Mouse (Mus musculus) kidney, postnatal 0 days (tissue): Measurements from ENCODE around the gene Kremen2. TPM values are rescaled to one million over a fixed set of nuclear protein-coding genes. Genes with fewer than 3 reads are reported as not detected.

ENCODE experiments used
- ATAC-seq: fragments of 200-750 bp; cut with Nextera tagmentation; replicated peaks from 2 replicates; pipeline ENCODE4 v1.8.0; 2017; ENCODE audit warnings: low read depth, moderate number of reproducible peaks, moderate TSS enrichment, moderate library complexity; ENCODE audit not compliant: low FRiP score
- DNase-seq: peaks from one replicate; pipeline ENCODE4 v3.0.0-alpha.2; 2016; ENCODE audit warnings: low spot score
- H3K27ac ChIP-seq: fragments of 300-500 bp; sonication (generic); 2 replicates; pipeline ENCODE4 v1.5.1; 2014; ENCODE audit warnings: mild to moderate bottlenecking
- H3K27me3 ChIP-seq: fragments of 300-500 bp; sonication (generic); 2 replicates; pipeline ENCODE4 v1.6.1; 2014; ENCODE audit warnings: low read length, mixed read lengths; ENCODE audit not compliant: insufficient read depth
- H3K36me3 ChIP-seq: fragments of 300-500 bp; sonication (generic); 2 replicates; pipeline ENCODE4 v1.6.1; 2014; ENCODE audit warnings: low read length, mixed read lengths; ENCODE audit not compliant: insufficient read depth
- H3K4me1 ChIP-seq: fragments of 300-500 bp; sonication (generic); replicated peaks from 2 replicates; pipeline ENCODE4 v1.6.1; 2014; ENCODE audit warnings: antibody characterized with exemption, low read length, mixed read lengths; ENCODE audit not compliant: insufficient read depth
- H3K4me2 ChIP-seq: fragments of 300-500 bp; sonication (generic); 2 replicates; pipeline ENCODE4 v1.6.1; 2014; ENCODE audit warnings: mild to moderate bottlenecking, low read length, moderate library complexity, mixed read lengths
- H3K4me3 ChIP-seq: fragments of 300-500 bp; sonication (generic); replicated peaks from 2 replicates; pipeline ENCODE4 v1.5.1; 2014; ENCODE audit warnings: low read depth, low read length
- H3K9ac ChIP-seq: fragments of 300-500 bp; sonication (generic); 2 replicates; pipeline ENCODE4 v1.6.1; 2014; ENCODE audit warnings: low read depth, low read length
- H3K9me3 ChIP-seq: fragments of 300-500 bp; sonication (generic); replicated peaks from 2 replicates; pipeline ENCODE4 v1.6.1; 2016; ENCODE audit warnings: low read length, inconsistent platforms, mixed read lengths
- CTCF ChIP-seq: IDR thresholded peaks from 2 replicates; pipeline ENCODE4 v1.5.1; 2016; ENCODE audit warnings: antibody characterized with exemption, low read depth, mild to moderate bottlenecking, moderate library complexity
- WGBS: fragments of 180-500 bp; shearing (Covaris S2); extraction: QIAGEN DNeasy Blood & Tissue Kit; methylation state at CpG from one replicate; pipeline ENCODE4 v1.1.7; 2014; 5-methylcytosine and 5-hydroxymethylcytosine counted together
- polyA plus RNA-seq: library from polyadenylated mRNA; unstranded; fragments of >200 nt; fragmentation: Nextera tagmentation; extraction: Ambion mirVana; gene quantifications from 2 replicates; pipeline ENCODE4 v1.2.1, GENCODE M21; 2015

Gene Kremen2
- 0.29 and 0.52 TPM in 2 replicates for polyA plus RNA-seq

DNA sequence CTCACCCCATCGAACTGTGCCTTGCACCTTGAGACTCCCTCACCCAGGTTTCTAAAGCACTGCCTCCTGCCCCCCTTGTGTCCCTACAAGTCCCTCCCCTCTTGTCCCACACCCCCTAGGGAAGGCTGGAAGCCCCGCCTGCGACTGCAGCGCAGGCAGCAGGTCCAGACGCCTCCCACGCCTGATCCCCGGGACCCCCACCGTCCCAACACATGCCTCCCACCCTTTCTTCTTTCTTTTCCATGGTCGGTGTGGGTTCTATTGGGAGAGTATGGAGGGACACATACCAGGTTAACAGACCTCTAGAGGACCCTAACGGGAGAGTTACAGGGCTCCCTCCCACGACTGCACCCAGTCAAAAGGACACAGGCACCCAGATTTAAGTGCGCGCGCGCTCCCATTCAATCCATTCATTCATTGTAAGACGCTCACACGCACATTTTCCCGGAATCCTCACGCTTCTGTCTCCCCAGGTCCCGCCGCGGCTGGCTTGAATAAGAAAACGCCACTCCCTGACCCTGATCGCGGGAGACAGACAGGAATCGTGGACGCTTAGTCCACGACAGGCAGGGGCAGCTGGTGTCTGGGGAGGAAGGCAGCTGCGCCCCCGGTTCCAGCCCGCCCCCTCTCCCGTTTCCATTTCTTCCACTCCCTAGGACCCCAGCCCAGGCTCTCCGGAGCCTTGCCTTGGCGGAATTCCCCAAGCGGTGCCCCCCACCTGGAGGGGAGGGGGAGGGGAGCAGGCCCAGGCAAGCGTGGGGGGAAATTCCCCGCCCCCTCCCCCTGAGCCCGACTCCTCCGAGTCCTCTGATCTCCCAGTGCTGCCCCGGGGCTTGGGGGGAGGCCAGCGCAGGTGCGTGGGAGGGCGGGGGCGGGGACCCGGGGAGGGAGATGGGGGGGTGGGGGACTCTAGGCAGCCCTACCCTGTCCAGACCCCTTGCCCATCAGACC lies at the start of gene Kremen2:
TSS of gene Kremen2 (minus strand) at position 533 of the 951 bp plus-strand sequence.
- Histone ChIP-seq H3K36me3 (no peaks in the 10 kb centered on the region), H3K4me3 (peak within 1 kb of the TSS; percentile 26), H3K27me3 (peaks cover 36% of the 10 kb centered on the region), H3K4me2 (peak within 1 kb of the TSS; percentile 68), H3K9me3 (no peaks in the 10 kb centered on the region), H3K9ac (0 out of 2 replicates have a peak within 1 kb of the TSS, but pooled peaks have one; percentile 15), H3K4me1 (peaks cover 28% of the 10 kb centered on the region), H3K27ac (no peak within 1 kb of the TSS)
- DNase-seq: no peak
- TF ChIP-seq CTCF: no peak
- ATAC-seq: no peak
- WGBS: under 1% methylated on average over 40 of the region's 45 CpGs

DNA sequence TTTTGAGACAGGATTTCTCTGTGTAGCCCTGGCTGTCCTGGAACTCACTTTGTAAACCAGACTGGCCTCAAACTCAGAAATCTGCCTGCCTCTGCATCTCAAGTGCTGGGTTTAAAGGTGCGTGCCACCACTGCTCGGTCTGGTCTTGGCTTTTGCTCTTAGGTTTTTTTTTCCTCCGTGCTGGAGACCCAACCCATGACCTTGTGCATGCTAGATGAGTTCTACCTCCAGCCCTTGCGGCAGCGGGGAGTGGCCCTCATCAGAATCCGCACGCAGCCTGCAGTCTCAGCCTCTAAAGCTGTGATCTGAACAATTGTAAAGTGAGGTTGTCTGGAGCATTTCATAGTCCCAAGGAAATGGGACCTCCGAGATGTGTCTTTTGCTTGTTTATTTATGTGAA lies 49.7 kb upstream of the Kremen2 start:
- WGBS: 93% methylated on average over 8 of the region's 8 CpGs

DNA sequence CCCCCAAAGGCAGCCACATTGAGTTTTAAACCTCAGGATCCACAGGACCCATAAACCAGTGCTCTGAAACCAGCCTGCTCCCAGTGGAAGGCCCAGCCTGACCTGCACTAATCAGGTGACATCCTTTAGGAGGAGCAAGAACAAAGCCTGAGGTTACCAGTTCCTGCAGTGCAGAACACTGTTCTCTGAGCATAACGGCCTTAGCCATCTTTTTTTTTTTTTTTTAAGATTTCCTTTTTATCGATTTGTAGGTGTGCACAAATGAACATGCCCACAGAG lies 45.4 kb upstream of the Kremen2 start:
- no peaks in the 10 kb centered on the region for H3K27me3 ChIP-seq
- H3K4me2 ChIP-seq: peak overlapping the region; percentile 74
- no peak for TF ChIP-seq CTCF
- H3K27ac ChIP-seq: peak overlapping the region; percentile 88
- peaks cover 2% of the 10 kb centered on the region; the same call in 1 of the 2 replicates for H3K4me1 ChIP-seq
- no peak for ATAC-seq
- H3K9me3 ChIP-seq: no peaks in the 10 kb centered on the region
- H3K9ac ChIP-seq: no peak overlapping the region; the same call in 1 of the 2 replicates
- no peak for DNase-seq
- H3K4me3 ChIP-seq: peak overlapping the region; percentile 43; the same call in 1 of the 2 replicates
- WGBS: 47% methylated on average over 2 of the region's 2 CpGs
- H3K36me3 ChIP-seq: no peaks in the 10 kb centered on the region

More for the DNA sequence above, 49.7 kb upstream of the Kremen2 start:
- no peaks in the 10 kb centered on the region; the same call in 1 of the 2 replicates for H3K4me1 ChIP-seq
- no peak for TF ChIP-seq CTCF
- ATAC-seq (no peak), DNase-seq (no peak)
- no peaks in the 10 kb centered on the region for H3K9me3 ChIP-seq
- no peak overlapping the region for H3K4me3 ChIP-seq
- H3K9ac ChIP-seq: no peak overlapping the region
- no peaks in the 10 kb centered on the region for H3K27me3 ChIP-seq
- H3K4me2 ChIP-seq: no peak overlapping the region
- no peak overlapping the region for H3K27ac ChIP-seq
- no peaks in the 10 kb centered on the region for H3K36me3 ChIP-seq

DNA sequence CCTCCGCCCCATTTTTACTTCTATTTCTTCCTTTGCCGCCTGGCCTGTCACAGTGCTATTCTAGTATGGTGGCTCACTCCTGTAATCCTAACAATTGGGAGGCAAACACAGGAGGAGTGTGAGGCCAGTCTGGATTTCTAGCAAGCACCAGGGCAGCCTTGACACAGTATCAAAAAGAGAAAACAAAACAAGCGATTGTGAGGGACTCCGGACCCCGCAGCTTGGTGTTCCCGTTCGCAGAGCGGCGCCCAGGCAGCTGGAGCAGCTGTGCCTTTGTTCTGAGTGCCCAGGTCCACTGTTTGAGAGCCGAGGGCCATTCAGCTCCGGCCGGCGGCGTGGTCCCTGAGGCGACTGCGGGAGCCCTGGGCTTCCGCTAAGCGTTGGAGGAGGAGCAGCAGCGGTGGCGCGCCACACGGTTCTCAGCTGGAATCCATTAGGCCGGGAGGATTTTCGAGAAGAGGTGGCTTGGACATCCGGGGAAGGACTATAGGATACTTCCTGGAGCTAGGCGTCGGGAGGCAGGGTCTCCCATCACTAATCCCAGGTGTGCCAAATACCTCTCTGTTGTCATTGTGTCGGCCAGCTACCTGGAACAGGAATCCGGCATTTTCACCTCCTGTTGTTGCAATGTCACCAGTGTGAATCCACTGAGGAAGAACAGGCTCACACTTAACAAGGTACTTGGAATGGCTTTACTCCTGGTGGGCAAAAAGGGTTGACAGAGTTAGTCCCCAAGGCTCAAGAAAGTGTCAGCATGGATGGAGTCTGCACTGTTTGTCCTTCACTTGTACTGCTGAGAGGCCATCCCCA lies 44.8 kb upstream of the Kremen2 start, which contains the start of gene Srrm2:
TSS of gene Srrm2 (plus strand) at position 264 of the 810 bp plus-strand sequence.
- peak; percentile 79 for DNase-seq

DNA sequence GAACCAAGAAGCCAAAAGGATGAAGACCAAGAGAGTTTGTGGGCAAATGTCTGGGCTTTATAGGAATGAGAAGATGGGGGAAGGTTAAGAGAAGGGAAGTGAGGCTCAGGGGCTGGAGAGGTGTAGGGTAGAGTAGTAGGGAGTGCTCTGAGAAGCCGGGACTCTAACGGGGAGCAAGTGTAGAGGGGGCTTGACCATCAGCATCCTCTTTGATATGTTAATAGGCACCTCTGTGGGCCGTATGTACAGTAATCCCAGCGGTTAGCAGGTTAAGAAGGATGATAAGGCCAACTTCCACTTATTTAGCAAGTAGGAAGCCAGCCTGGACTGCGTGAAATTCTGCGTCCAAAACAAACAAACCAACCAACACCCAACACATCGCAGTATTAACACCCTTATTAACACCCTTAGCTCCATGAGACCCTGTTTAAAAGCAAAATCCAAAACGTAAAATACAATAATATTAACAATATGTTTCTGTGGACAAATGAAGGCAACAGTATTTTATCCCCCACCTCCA lies 44.2 kb upstream of the Kremen2 start:
- 13% methylated on average over 8 of the region's 8 CpGs for WGBS
- peak overlapping the region; percentile 76; the same call in 1 of the 2 replicates for H3K9ac ChIP-seq

More for the DNA sequence above, 44.8 kb upstream of the Kremen2 start, which contains the start of gene Srrm2:
- Histone ChIP-seq H3K4me1 (peaks cover 2% of the 10 kb centered on the region; the same call in 1 of the 2 replicates), H3K4me3 (peak within 1 kb of the TSS; percentile 43), H3K36me3 (no peaks in the 10 kb centered on the region), H3K9ac (peak within 1 kb of the TSS; percentile 76), H3K9me3 (no peaks in the 10 kb centered on the region), H3K27ac (peak within 1 kb of the TSS; percentile 88), H3K4me2 (peak within 1 kb of the TSS; percentile 74), H3K27me3 (no peaks in the 10 kb centered on the region)
- no peak for TF ChIP-seq CTCF
- WGBS: 2% methylated on average over 29 of the region's 29 CpGs
- peak; percentile 53; the same call in 1 of the 2 replicates for ATAC-seq

More for the DNA sequence above, 44.2 kb upstream of the Kremen2 start:
- H3K9me3 ChIP-seq: no peaks in the 10 kb centered on the region
- no peak for TF ChIP-seq CTCF
- ATAC-seq (no peak), DNase-seq (no peak)
- H3K27ac ChIP-seq: peak overlapping the region; percentile 88
- peak overlapping the region; percentile 74 for H3K4me2 ChIP-seq
- H3K27me3 ChIP-seq: no peaks in the 10 kb centered on the region
- peaks cover 2% of the 10 kb centered on the region; the same call in 1 of the 2 replicates for H3K4me1 ChIP-seq
- H3K4me3 ChIP-seq: peak overlapping the region; percentile 43
- no peaks in the 10 kb centered on the region for H3K36me3 ChIP-seq
